Mouse (Mus musculus) midbrain, embryonic 14.5 days (tissue): ENCODE measurements at regions not wholly inside any gene's neighbourhood (a gene's known extent, or its start where the extent isn't known, plus 50 kb on each side); places are given as distances from the start of the nearest gene placed in this dataset.
A peak's percentile ranks its signal among the peaks of the same experiment; 100 is the strongest.

Experiments used
- ATAC-seq: fragments of 200-750 bp; cut with Nextera tagmentation; 2 replicates; pipeline ENCODE4 v1.8.0; 2017; ENCODE audit warnings: moderate number of reproducible peaks, moderate library complexity; ENCODE audit not compliant: low FRiP score, low TSS enrichment
- DNase-seq: peaks from one replicate; pipeline ENCODE4 v3.0.0-alpha.2; 2015
- H3K27ac ChIP-seq: fragments of 300-500 bp; sonication (generic); replicated peaks from 2 replicates; pipeline ENCODE4 v1.5.1; 2014; ENCODE audit warnings: mild to moderate bottlenecking, low read depth, low read length, moderate library complexity
- H3K27me3 ChIP-seq: fragments of 300-500 bp; sonication (generic); 2 replicates; pipeline ENCODE4 v1.6.1; 2014; ENCODE audit warnings: low read length, control low read depth, mixed read lengths; ENCODE audit not compliant: control insufficient read depth, insufficient read depth
- H3K36me3 ChIP-seq: fragments of 300-500 bp; sonication (generic); 2 replicates; pipeline ENCODE4 v1.6.1; 2014; ENCODE audit warnings: low read length, control low read depth; ENCODE audit not compliant: control insufficient read depth, insufficient read depth
- H3K4me1 ChIP-seq: fragments of 300-500 bp; sonication (generic); 2 replicates; pipeline ENCODE4 v1.6.1; 2014; ENCODE audit warnings: mild to moderate bottlenecking, antibody characterized with exemption, low read length, control low read depth; ENCODE audit not compliant: control insufficient read depth, insufficient read depth
- H3K4me2 ChIP-seq: fragments of 300-500 bp; sonication (generic); 2 replicates; pipeline ENCODE4 v1.6.1; 2014; ENCODE audit warnings: mild to moderate bottlenecking, low read length, moderate library complexity
- H3K4me3 ChIP-seq: fragments of 300-500 bp; sonication (generic); replicated peaks from 2 replicates; pipeline ENCODE4 v1.5.1; 2014; ENCODE audit warnings: low read depth, low read length
- H3K9ac ChIP-seq: fragments of 300-500 bp; sonication (generic); replicated peaks from 2 replicates; pipeline ENCODE4 v1.6.1; 2014; ENCODE audit warnings: mild to moderate bottlenecking, low read length, moderate library complexity
- H3K9me3 ChIP-seq: fragments of 300-500 bp; sonication (generic); 2 replicates; pipeline ENCODE4 v1.6.1; 2016; ENCODE audit warnings: low read length, control low read depth, mixed read lengths; ENCODE audit not compliant: control insufficient read depth
- WGBS: fragments of 180-500 bp; shearing (Covaris S2); extraction: QIAGEN DNeasy Blood & Tissue Kit; methylation state at CpG from one replicate; pipeline ENCODE4 v1.1.7; 2014; 5-methylcytosine and 5-hydroxymethylcytosine counted together

- H3K9ac ChIP-seq: no peak overlapping the region
- H3K36me3 ChIP-seq: no peaks in the 10 kb centered on the region
- ATAC-seq (no peak), DNase-seq (no peak)
- no peak overlapping the region for H3K4me3 ChIP-seq
- no peaks in the 10 kb centered on the region for H3K27me3 ChIP-seq
- H3K9me3 ChIP-seq: no peaks in the 10 kb centered on the region
- no peak overlapping the region for H3K27ac ChIP-seq
- H3K4me2 ChIP-seq: no peak overlapping the region
- no peaks in the 10 kb centered on the region for H3K4me1 ChIP-seq
- 91% methylated on average over 2 of the region's 2 CpGs for WGBS
These were observed 658.3 kb upstream of the Kirrel3 start for GRCm38 (mm10) chr9:33827409-33827808.

DNA sequence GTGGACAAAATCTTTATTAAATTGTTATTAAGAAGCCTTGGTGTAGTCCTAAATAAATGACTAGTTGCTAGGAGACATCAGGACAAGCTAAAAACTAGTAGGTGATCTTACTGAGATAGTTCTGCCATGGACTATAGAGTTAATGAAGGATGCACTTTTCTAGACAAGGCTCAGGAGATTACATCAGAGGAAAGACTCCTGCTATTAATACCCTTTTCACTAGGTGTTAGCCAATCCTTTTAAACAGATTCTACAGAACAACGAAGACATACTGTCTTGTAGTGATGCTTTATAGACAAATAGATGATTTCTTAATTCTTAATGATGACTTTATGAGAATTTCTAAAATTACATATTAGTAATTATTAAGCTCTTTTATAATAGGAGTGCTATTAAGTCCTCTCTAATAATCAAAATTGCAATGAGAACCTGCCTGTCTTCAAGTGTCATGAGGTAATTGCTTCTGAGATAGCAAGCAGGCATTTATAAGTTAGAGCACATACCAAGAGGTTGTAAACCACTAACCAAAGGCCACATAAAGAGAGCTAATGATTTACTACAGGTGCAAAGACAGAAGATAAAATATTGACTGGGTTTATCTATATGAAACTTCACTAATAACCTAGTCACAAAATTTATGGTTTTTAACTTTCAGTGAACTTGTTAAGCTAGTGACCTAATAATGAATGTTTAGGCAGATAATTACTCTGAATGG lies 647.9 kb upstream of the Kirrel3 start:
- Histone ChIP-seq H3K9ac (no peak overlapping the region), H3K36me3 (no peaks in the 10 kb centered on the region), H3K27ac (no peak overlapping the region), H3K27me3 (no peaks in the 10 kb centered on the region), H3K9me3 (no peaks in the 10 kb centered on the region), H3K4me2 (no peak overlapping the region), H3K4me1 (no peaks in the 10 kb centered on the region), H3K4me3 (no peak overlapping the region)
- ATAC-seq (no peak), DNase-seq (no peak)
- 71% methylated on average over 1 of the region's 1 CpGs for WGBS

GRCm38 (mm10) chr9:33849623-33850022 lies 636.1 kb upstream of the Kirrel3 start:
- Histone ChIP-seq H3K9ac (no peak overlapping the region), H3K36me3 (no peaks in the 10 kb centered on the region), H3K4me3 (no peak overlapping the region), H3K27me3 (no peaks in the 10 kb centered on the region), H3K4me2 (no peak overlapping the region), H3K4me1 (no peaks in the 10 kb centered on the region), H3K9me3 (no peaks in the 10 kb centered on the region), H3K27ac (no peak overlapping the region)
- peak; percentile 13 for DNase-seq
- 70% methylated on average over 5 of the region's 5 CpGs for WGBS
- no peak for ATAC-seq

- H3K4me3 ChIP-seq: no peak overlapping the region
- no peaks in the 10 kb centered on the region for H3K27me3 ChIP-seq
- H3K9me3 ChIP-seq: no peaks in the 10 kb centered on the region
- ATAC-seq (no peak), DNase-seq (no peak)
- H3K36me3 ChIP-seq: no peaks in the 10 kb centered on the region
- no peaks in the 10 kb centered on the region for H3K4me1 ChIP-seq
- H3K4me2 ChIP-seq: no peak overlapping the region
- no peak overlapping the region for H3K9ac ChIP-seq
- 78% methylated on average over 7 of the region's 7 CpGs for whole genome bisulfite sequencing
- no peak overlapping the region for H3K27ac ChIP-seq
These were observed 635.7 kb upstream of the Kirrel3 start for GRCm38 (mm10) chr9:33850024-33850423.

DNA sequence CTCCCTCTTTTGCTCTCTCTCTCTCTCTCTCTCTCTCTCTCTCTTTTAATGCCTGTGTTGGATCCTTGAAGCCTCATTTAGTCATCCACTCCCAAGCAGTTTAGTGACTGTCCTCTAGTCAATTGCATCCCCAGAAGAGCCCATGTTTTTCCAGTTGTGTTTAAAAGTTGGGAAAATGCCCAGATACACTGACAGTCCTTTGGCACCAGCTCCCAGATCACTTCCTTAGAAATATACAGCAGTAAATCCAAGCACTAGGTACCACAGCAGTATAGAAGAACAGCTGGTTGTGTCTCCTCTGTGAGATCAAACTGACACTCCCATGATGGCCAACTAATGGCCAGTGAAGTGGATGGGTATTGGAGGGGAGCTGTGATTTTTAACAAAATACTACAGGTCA lies 634.7 kb upstream of the Kirrel3 start:
- Histone ChIP-seq H3K9ac (no peak overlapping the region), H3K9me3 (no peaks in the 10 kb centered on the region), H3K27ac (no peak overlapping the region), H3K4me2 (no peak overlapping the region), H3K4me3 (no peak overlapping the region), H3K36me3 (no peaks in the 10 kb centered on the region), H3K4me1 (no peaks in the 10 kb centered on the region), H3K27me3 (no peaks in the 10 kb centered on the region)
- DNase-seq: no peak
- no peak for ATAC-seq

GRCm38 (mm10) chr9:33856169-33856568 lies 629.5 kb upstream of the Kirrel3 start:
- no peak overlapping the region for H3K27ac ChIP-seq
- no peak overlapping the region for H3K4me3 ChIP-seq
- no peaks in the 10 kb centered on the region for H3K36me3 ChIP-seq
- H3K9me3 ChIP-seq: no peaks in the 10 kb centered on the region
- no peak overlapping the region for H3K4me2 ChIP-seq
- ATAC-seq (no peak), DNase-seq (peak; percentile 60)
- no peaks in the 10 kb centered on the region for H3K4me1 ChIP-seq
- no peak overlapping the region for H3K9ac ChIP-seq
- H3K27me3 ChIP-seq: no peaks in the 10 kb centered on the region
- WGBS: 52% methylated on average over 2 of the region's 2 CpGs

GRCm38 (mm10) chr9:33858511-33858910 lies 627.2 kb upstream of the Kirrel3 start:
- H3K9me3 ChIP-seq: peaks cover 5% of the 10 kb centered on the region; the same call in 1 of the 2 replicates
- WGBS: 73% methylated on average over 5 of the region's 5 CpGs
- H3K4me1 ChIP-seq: no peaks in the 10 kb centered on the region
- ATAC-seq: no peak
- no peak overlapping the region for H3K27ac ChIP-seq
- H3K9ac ChIP-seq: no peak overlapping the region
- H3K36me3 ChIP-seq: no peaks in the 10 kb centered on the region
- peak; percentile 25 for DNase-seq
- H3K4me3 ChIP-seq: no peak overlapping the region
- H3K4me2 ChIP-seq: no peak overlapping the region
- no peaks in the 10 kb centered on the region for H3K27me3 ChIP-seq

DNA sequence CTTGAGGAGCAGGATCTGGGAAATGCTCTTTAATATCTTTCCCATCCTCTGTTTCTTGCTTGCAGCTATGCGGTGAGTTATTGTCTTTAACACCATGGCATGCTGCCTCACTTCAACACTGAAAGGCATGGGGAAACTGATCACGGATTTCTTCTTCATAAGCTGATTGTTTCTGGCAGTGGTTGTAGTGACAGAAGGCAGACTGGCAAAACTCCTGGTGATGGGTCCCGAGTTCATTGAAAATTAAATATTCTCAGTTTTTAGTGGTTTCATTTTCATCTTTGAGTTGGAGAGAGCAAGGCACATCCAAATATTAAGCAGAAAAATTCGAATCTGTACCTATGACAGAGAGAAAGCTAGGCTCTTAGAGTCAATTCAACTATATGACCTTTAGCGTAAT lies 617.0 kb upstream of the Kirrel3 start:
- Histone ChIP-seq H3K4me2 (no peak overlapping the region), H3K27ac (no peak overlapping the region), H3K9ac (no peak overlapping the region), H3K9me3 (no peaks in the 10 kb centered on the region), H3K4me3 (no peak overlapping the region), H3K4me1 (no peaks in the 10 kb centered on the region), H3K27me3 (no peaks in the 10 kb centered on the region), H3K36me3 (no peaks in the 10 kb centered on the region)
- 85% methylated on average over 5 of the region's 5 CpGs for WGBS
- DNase-seq (no peak), ATAC-seq (no peak)

- H3K4me2 ChIP-seq: no peak overlapping the region
- H3K27me3 ChIP-seq: no peaks in the 10 kb centered on the region
- H3K36me3 ChIP-seq: no peaks in the 10 kb centered on the region
- no peaks in the 10 kb centered on the region for H3K4me1 ChIP-seq
- no peaks in the 10 kb centered on the region for H3K9me3 ChIP-seq
- DNase-seq (peak; percentile 19), ATAC-seq (no peak)
- H3K27ac ChIP-seq: no peak overlapping the region
- H3K4me3 ChIP-seq: no peak overlapping the region
- no peak overlapping the region for H3K9ac ChIP-seq
- 5% methylated on average over 2 of the region's 2 CpGs for WGBS
These were observed 598.4 kb upstream of the Kirrel3 start for GRCm38 (mm10) chr9:33887279-33887678.
